Mouse (Mus musculus) testis, postnatal 14 days (tissue): ENCODE measurements around the gene Bod1l.

Experiments
- DNase-seq: peaks from one replicate; pipeline ENCODE4 v3.0.0; 2021; ENCODE audit warnings: low spot score

Bod1l gene

DNA sequence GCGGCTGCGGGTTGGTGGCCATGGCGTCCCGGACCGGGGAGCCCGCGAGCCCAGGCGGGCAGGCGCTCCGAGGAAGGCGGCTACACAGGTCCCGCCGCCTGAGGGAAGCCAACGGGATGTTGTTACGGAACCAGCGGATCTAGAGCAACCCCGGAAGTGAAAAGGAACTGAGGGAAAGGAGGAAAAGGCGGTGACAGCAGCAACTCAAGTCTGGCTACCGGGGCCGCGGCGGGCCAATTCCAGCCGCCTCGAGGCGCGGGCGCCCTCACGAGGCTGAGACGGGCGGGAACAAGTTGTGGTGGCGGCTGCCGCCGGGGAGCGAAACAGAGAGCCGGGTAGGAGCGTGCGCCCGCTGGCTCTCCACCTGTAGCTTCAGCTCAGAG, at the start of gene Bod1l:
Gene Bod1l (minus strand): TSS at position 169 of the 383 bp plus-strand sequence.
- DNase-seq, result peak; percentile 95

GRCm38 (mm10) chr5:41893351-41893750, 49.2 kb upstream of the Bod1l start:
- no peak for DNase-seq

- DNase-seq, result no peak
Measured at GRCm38 (mm10) chr5:41890871-41891270, 46.8 kb upstream of the Bod1l start.

- no peak for DNase-seq
Measured at GRCm38 (mm10) chr5:41889245-41889849, 45.2 kb upstream of the Bod1l start.

- DNase-seq, result no peak
Measured at GRCm38 (mm10) chr5:41888834-41889233, 44.7 kb upstream of the Bod1l start.

GRCm38 (mm10) chr5:41887738-41888137, 43.6 kb upstream of the Bod1l start:
- peak; percentile 42 for DNase-seq

DNA sequence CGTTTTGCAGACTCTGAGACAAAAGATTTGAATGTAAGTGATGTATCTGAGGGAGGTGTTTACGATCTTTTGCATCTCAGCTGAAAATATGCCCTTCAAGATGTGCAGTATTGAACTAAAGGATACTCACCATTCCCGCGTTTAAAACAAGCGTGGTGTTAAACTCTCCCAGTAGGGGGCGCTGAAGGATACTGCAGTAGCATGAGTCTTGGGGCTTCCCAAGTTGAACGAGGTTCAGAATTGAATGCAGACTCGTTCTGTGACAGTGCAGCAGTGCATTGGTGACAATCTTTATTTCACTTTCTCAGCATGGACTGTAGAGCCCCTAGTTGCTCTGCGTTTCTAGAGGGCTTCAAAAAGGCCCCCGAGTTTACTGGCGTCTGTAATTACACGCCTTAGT, 40.4 kb upstream of the Bod1l start:
- peak; percentile 72 for DNase-seq

- DNase-seq, result no peak
Measured at GRCm38 (mm10) chr5:41871164-41871563, 27.0 kb upstream of the Bod1l start.

- DNase-seq, result no peak
Measured at GRCm38 (mm10) chr5:41855781-41856180, 11.7 kb upstream of the Bod1l start.

DNA sequence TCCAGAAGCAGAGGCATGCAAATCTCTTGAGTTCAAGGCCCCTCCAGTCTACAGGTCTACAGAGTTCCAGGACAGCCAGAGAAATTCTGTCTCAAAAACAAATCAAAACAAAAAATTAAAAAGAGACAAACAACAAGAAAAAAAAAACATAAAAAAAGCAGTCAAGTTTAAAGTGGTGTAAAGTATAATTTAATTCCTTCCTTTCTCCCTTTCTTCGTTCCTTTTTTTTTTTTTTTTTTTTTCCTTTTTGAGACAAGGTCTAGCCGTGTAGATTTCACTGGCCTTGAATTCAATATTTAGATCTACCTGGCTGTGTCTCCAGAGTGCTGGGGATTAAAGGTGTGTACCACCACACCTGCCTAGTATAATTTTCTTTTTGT, 1.4 kb upstream of the Bod1l start:
- no peak for DNase-seq

GRCm38 (mm10) chr5:41844820-41845557, 874 bp upstream of the Bod1l start:
- DNase-seq, result peak; percentile 10

DNA sequence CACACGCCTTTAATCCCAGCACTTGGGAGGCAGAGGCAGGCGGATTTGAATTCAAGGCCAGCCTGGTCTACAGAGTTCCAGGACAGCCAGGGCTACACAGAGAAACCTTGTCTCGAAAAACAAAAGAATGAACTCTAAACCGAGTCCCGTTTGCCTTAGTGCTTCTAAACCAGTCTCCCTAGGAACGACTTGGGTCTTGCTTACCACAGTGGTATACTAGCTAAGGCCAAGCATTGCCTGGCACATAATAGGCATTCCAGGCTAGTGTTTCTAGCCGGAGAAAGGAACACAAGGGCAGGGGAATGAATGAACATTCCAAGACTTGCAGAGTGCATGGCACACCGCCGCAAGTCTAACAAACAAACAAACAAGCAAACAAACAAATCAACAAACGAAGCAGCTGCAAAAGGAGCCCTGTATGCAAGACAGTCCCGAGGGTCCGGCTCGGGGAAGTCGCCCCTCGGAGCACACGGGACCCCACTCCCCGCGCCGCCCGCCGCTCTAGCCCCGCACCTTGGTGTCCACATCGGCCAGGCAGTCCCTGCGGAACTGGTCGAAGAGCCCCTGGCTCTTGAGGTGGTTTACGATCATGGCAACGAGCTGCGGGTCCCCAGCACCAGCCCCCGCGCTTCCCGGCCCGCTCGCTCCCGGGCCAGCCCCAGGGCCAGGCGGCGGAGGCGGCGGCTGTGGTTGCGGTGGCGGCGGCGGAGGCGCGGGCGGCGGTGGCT, 532 bp downstream of the Bod1l start:
- peak; percentile 7 for DNase-seq

- DNase-seq, result peak; percentile 21
Measured at GRCm38 (mm10) chr5:41842681-41843080, 1.4 kb downstream of the Bod1l start.

- DNase-seq, result no peak
Measured at GRCm38 (mm10) chr5:41841735-41842134, 2.4 kb downstream of the Bod1l start.

DNA sequence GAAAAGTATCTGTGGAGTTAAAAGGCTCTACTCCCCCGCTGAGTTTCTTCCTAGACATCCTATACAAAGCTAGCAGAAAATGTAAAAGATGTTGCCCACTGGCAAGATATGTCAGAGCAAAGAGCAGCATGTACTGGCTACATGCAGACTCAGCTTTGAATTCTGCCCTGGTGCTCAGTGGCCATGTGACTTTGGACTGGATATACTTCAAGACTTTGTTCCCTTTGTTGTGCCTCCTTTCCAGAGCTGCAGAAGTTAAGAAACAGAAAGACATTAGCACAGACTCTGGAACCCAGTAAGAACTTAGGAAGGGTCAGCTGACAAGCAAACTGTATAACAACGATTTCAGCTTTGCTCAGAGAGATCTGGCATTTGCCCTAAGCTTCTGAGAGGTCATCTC, 14.0 kb downstream of the Bod1l start:
- DNase-seq, result no peak

- no peak for DNase-seq
Measured at GRCm38 (mm10) chr5:41821158-41821557, 23.0 kb downstream of the Bod1l start.

- DNase-seq, result no peak
Measured at GRCm38 (mm10) chr5:41820530-41820929, 23.6 kb downstream of the Bod1l start.

- DNase-seq, result no peak
Measured at GRCm38 (mm10) chr5:41812516-41812915, 31.6 kb downstream of the Bod1l start.

- no peak for DNase-seq
Measured at GRCm38 (mm10) chr5:41811279-41811678, 32.8 kb downstream of the Bod1l start.

DNA sequence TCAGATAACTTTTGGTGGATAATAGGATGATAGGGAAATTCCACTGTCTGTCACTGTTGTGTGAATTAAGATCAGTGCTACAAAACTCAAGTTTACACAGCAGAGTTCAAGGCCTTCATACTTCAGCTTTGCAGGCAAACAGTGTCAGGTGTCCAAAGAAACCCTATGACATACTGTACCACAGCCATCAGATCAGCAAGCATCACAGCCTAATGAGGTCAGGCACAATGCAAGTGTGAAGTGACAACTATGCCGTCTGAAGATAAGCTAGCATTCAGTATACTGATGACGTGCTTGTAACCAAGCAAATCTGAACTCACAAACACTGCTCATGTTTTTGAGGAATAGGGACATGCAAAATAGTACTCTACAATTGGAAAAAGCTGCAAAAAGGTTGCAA, 36.7 kb downstream of the Bod1l start:
- no peak for DNase-seq

DNA sequence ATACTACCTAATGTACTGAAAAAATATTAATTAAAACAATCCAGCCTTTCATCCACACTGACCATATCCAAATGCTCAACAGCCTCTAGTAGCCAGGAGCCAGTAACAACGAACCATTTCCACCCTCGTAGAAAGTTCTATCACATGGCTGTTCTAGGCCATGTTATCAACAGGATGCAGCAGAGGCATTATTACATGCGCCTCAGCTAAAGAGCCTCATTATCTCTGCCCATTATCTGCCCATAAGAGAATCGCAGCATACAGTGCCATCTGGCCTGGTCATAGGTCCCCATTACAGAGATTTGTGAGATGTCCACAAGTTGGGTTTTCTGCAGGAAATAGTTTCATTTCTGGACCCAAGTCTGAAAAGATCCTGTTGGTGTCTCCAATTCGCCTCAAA, 37.9 kb downstream of the Bod1l start:
- DNase-seq, result no peak

DNA sequence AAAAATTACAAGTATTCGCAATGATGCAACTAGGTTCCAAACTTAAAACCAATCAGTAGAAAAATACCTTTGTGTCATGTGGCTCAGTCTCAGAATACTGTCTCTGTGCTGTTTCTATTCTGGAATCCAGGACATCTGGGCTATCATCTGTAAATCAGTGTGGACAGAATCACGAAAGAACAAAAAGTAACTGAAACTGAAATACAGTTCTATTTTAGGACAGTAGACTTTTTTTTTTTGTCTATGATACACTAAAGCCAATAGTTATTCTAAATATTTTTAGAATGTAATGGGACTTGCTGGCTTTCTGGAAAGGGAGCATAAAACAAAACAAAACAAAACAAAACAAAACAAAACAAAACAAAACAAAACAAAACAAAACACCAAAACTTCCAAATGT, 39.0 kb downstream of the Bod1l start:
- no peak for DNase-seq

- DNase-seq, result no peak
Measured at GRCm38 (mm10) chr5:41804643-41805042, 39.5 kb downstream of the Bod1l start.
